Mouse (Mus musculus) cortical plate, adult 2 months (tissue): Measurements from ENCODE around the gene Ltk.

Experiments
- CTCF ChIP-seq: fragments of 200-500 bp; IDR thresholded peaks from 2 replicates; pipeline ENCODE4 v1.5.1; 2011; ENCODE audit warnings: mild to moderate bottlenecking, control low read depth, low read length; ENCODE audit not compliant: insufficient read depth; ENCODE audit errors: extremely low read depth
- POLR2A ChIP-seq: fragments of 200-500 bp; IDR thresholded peaks from 2 replicates; pipeline ENCODE4 v1.6.1; 2011; ENCODE audit warnings: mild to moderate bottlenecking, low read length, control low read depth; ENCODE audit not compliant: insufficient read depth; ENCODE audit errors: extremely low read depth

DNA sequence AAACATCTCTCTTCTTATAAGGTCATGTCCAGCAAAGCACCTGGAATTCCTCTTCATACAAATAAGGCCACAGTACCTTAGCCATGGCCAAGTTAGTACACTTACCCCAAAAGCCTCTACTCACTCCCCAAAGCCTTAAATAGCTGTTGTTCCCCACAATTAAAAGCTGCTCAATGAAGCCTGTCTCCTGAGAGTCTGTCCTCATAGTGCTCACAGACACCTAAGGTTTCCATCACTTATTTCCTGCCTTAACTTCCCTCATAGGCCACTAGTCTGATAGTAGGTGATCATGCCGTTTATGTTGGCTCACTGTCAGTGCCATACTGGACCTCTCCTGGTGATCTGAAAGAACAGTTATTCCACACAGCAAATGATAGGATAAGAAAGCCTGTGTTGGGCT is 2.0 kb upstream of the Ltk start:
- TF ChIP-seq CTCF, result no peak
- TF ChIP-seq POLR2A, result no peak
